Mouse (Mus musculus): Measurements from ENCODE around the gene Gm21775. TPM values are rescaled to one million over a fixed set of nuclear protein-coding genes. Genes with fewer than 3 reads are reported as not detected.
"Not testable (repeated sequence)": the region's sequence is repeated elsewhere in the genome, so short reads cannot be mapped to it uniquely, and the experiment has no call there.

The Gm21775 gene
- total RNA-seq (2014; rRNA removed) (not detected in 2 replicates), polyA plus RNA-seq (2012; rRNA removed) (not detected in 2 replicates)

GRCm38 (mm10) chrY:10553153-10553552, at the start of gene Gm21775:
Gene Gm21775 (plus strand): TSS chrY:10553453.
- H3K4me1 ChIP-seq (ENCODE audit: control insufficient read depth, insufficient read depth, low read length); H3K79me2 ChIP-seq (ENCODE audit: control insufficient read depth, insufficient read depth, low read length); H3K36me3 ChIP-seq (ENCODE audit: control insufficient read depth, insufficient read depth, low read length); H3K27ac ChIP-seq (replicated peaks; ENCODE audit: insufficient read depth, low read depth, low read length); H3K4me3 ChIP-seq (ENCODE audit: insufficient read depth, low read depth, low read length); DNase-seq (ENCODE audit: extremely low read depth, low read depth, low spot score); H3K9ac ChIP-seq (ENCODE audit: low read depth, low read length); H3K27me3 ChIP-seq (ENCODE audit: control insufficient read depth, insufficient read depth, low read length): not testable (repeated sequence)
- WGBS: 80% methylated on average over 4 of the region's 5 CpGs

DNA sequence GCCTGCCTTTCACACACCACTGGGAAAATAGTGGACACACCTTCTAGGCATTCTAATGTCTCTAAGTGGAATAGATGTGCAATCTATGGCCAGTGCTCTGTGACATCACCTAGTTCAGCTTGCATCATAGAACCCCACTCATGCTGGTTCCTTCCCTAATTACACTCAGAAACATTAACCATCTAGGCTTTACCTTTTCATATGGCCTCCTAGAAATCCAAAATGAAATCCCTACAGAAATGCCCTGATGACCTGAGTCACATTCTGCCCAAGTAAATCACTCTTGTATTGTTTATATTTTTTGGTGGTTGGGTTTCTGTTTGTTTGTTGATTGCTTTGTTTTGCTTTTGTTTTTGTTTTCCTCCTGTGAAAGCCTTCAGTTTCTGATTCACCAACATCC, 17.3 kb upstream of the Gm21775 start, which contains the start of gene Gm20737:
Gene Gm20737 (minus strand): TSS at position 101 of the 400 bp plus-strand sequence.
- H3K4me1 ChIP-seq (ENCODE audit: control insufficient read depth, insufficient read depth, low read length); H3K36me3 ChIP-seq (ENCODE audit: control insufficient read depth, insufficient read depth, low read length); H3K27me3 ChIP-seq (ENCODE audit: control insufficient read depth, insufficient read depth, low read length); DNase-seq (ENCODE audit: extremely low read depth, low read depth, low spot score); H3K9ac ChIP-seq (ENCODE audit: low read depth, low read length); H3K27ac ChIP-seq (replicated peaks; ENCODE audit: insufficient read depth, low read depth, low read length); H3K4me3 ChIP-seq (ENCODE audit: insufficient read depth, low read depth, low read length); H3K79me2 ChIP-seq (ENCODE audit: control insufficient read depth, insufficient read depth, low read length): not testable (repeated sequence)

Other genes with a start within 250 kb of the Gm21775 start
- gene Gm20834, start 228.9 kb upstream of the Gm21775 start, total RNA-seq (2014; rRNA removed): not detected in 2 replicates
- not detected in 2 replicates for gene Gm20834, start 228.9 kb upstream of the Gm21775 start, polyA plus RNA-seq (2012; rRNA removed)
- gene Gm28510, start 140.7 kb upstream of the Gm21775 start, total RNA-seq (2014; rRNA removed): not detected in 2 replicates
- gene Gm28510, start 140.7 kb upstream of the Gm21775 start, polyA plus RNA-seq (2012; rRNA removed): not detected in 2 replicates
- not detected in 2 replicates for gene Gm20737, start 17.4 kb upstream of the Gm21775 start, total RNA-seq (2014; rRNA removed)
- not detected in 2 replicates for gene Gm20737, start 17.4 kb upstream of the Gm21775 start, polyA plus RNA-seq (2012; rRNA removed)
- gene Gm21900, start 62.9 kb downstream of the Gm21775 start, total RNA-seq (2014; rRNA removed): not detected in 2 replicates
- not detected in 2 replicates for gene Gm21900, start 62.9 kb downstream of the Gm21775 start, polyA plus RNA-seq (2012; rRNA removed)
- not detected in 2 replicates for gene Gm20777, start 199.0 kb downstream of the Gm21775 start, total RNA-seq (2014; rRNA removed)
- not detected in 2 replicates for gene Gm20777, start 199.0 kb downstream of the Gm21775 start, polyA plus RNA-seq (2012; rRNA removed)

Data from liver, adult 2 months (tissue).